Mouse (Mus musculus) lung, postnatal 36 days (tissue): ENCODE measurements around the gene Tln1.
"Not testable (repeated sequence)": the region's sequence is repeated elsewhere in the genome, so short reads cannot be mapped to it uniquely, and the experiment has no call there.

ENCODE experiments used
- DNase-seq: peaks from one replicate; pipeline ENCODE4 v3.0.0; 2022; ENCODE audit warnings: mixed read lengths

Tln1 gene

GRCm38 (mm10) chr4:43578376-43579204 is 16.1 kb upstream of the Tln1 start, which contains the start of the genes Rgp1 and Gba2:
TSS of gene Rgp1 (plus strand) at chr4:43578715.
TSS of gene Gba2 (minus strand) at chr4:43578873.
- DNase-seq: peak; percentile 93

GRCm38 (mm10) chr4:43577237-43577881 is 14.9 kb upstream of the Tln1 start:
- no peak for DNase-seq

- no peak for DNase-seq
Observed at GRCm38 (mm10) chr4:43575356-43575755, 12.9 kb upstream of the Tln1 start.

- no peak for DNase-seq
Observed at GRCm38 (mm10) chr4:43573561-43573960, 11.1 kb upstream of the Tln1 start.

- no peak for DNase-seq
Observed at GRCm38 (mm10) chr4:43571395-43572045, 9.0 kb upstream of the Tln1 start.

- no peak for DNase-seq
Observed at GRCm38 (mm10) chr4:43567140-43567539, 4.6 kb upstream of the Tln1 start.

- DNase-seq: peak; percentile 33
Observed at GRCm38 (mm10) chr4:43564231-43564630, 1.7 kb upstream of the Tln1 start.

- DNase-seq: no peak
Observed at GRCm38 (mm10) chr4:43563601-43563875, 1.0 kb upstream of the Tln1 start.

GRCm38 (mm10) chr4:43562769-43563600 is 494 bp upstream of the Tln1 start:
- peak; percentile 36 for DNase-seq

GRCm38 (mm10) chr4:43561436-43561996 is 975 bp downstream of the Tln1 start:
- DNase-seq: no peak

- no peak for DNase-seq
Observed at GRCm38 (mm10) chr4:43560976-43561375, 1.5 kb downstream of the Tln1 start.

- peak; percentile 90 for DNase-seq
Observed at GRCm38 (mm10) chr4:43560243-43560611, 2.3 kb downstream of the Tln1 start.

GRCm38 (mm10) chr4:43559519-43560242 is 2.8 kb downstream of the Tln1 start:
- DNase-seq: no peak

- peak; percentile 89 for DNase-seq
Observed at GRCm38 (mm10) chr4:43558631-43559356, 3.7 kb downstream of the Tln1 start.

GRCm38 (mm10) chr4:43558028-43558630 is 4.4 kb downstream of the Tln1 start:
- peak; percentile 75 for DNase-seq

GRCm38 (mm10) chr4:43555926-43556325 is 6.6 kb downstream of the Tln1 start:
- no peak for DNase-seq

GRCm38 (mm10) chr4:43553891-43554290 is 8.6 kb downstream of the Tln1 start:
- DNase-seq: no peak

- no peak for DNase-seq
Observed at GRCm38 (mm10) chr4:43552437-43552836, 10.1 kb downstream of the Tln1 start.

GRCm38 (mm10) chr4:43551854-43552253 is 10.6 kb downstream of the Tln1 start:
- not testable (repeated sequence) for DNase-seq

- DNase-seq: no peak
Observed at GRCm38 (mm10) chr4:43549055-43549454, 13.4 kb downstream of the Tln1 start.

- no peak for DNase-seq
Observed at GRCm38 (mm10) chr4:43547160-43547559, 15.3 kb downstream of the Tln1 start.
